Mouse (Mus musculus) forebrain, embryonic 16.5 days (tissue): ENCODE measurements around the gene Ccdc163. TPM values are rescaled to one million over a fixed set of nuclear protein-coding genes. Genes with fewer than 3 reads are reported as not detected.

Experiments
- ATAC-seq: fragments of 200-750 bp; cut with Nextera tagmentation; 2 replicates; pipeline ENCODE4 v1.8.0; 2017; ENCODE audit warnings: mild to moderate bottlenecking, moderate library complexity
- H3K27ac ChIP-seq: fragments of 300-500 bp; sonication (generic); 2 replicates; pipeline ENCODE4 v1.5.1; 2014; ENCODE audit warnings: low read length, control low read depth
- H3K27me3 ChIP-seq: fragments of 300-500 bp; sonication (generic); replicated peaks from 2 replicates; pipeline ENCODE4 v1.6.1; 2014; ENCODE audit warnings: low read length; ENCODE audit not compliant: control insufficient read depth, insufficient read depth
- H3K36me3 ChIP-seq: fragments of 300-500 bp; sonication (generic); 2 replicates; pipeline ENCODE4 v1.6.1; 2014; ENCODE audit not compliant: control insufficient read depth, insufficient read depth
- H3K4me1 ChIP-seq: fragments of 300-500 bp; sonication (generic); replicated peaks from 2 replicates; pipeline ENCODE4 v1.6.1; 2014; ENCODE audit warnings: low read length; ENCODE audit not compliant: control insufficient read depth, insufficient read depth
- H3K4me2 ChIP-seq: fragments of 300-500 bp; sonication (generic); 2 replicates; pipeline ENCODE4 v1.6.1; 2014; ENCODE audit warnings: mild to moderate bottlenecking, low read length, control low read depth
- H3K4me3 ChIP-seq: fragments of 300-500 bp; sonication (generic); replicated peaks from 2 replicates; pipeline ENCODE4 v1.5.1; 2014; ENCODE audit warnings: mild to moderate bottlenecking, low read length, control low read depth
- H3K9ac ChIP-seq: fragments of 300-500 bp; sonication (generic); replicated peaks from 2 replicates; pipeline ENCODE4 v1.6.1; 2014; ENCODE audit warnings: low read depth, low read length, control low read depth
- H3K9me3 ChIP-seq: fragments of 300-500 bp; sonication (generic); 2 replicates; pipeline ENCODE4 v1.6.1; 2016; ENCODE audit warnings: low read length; ENCODE audit not compliant: control insufficient read depth
- WGBS: fragments of 180-500 bp; shearing (Covaris S2); extraction: QIAGEN DNeasy Blood & Tissue Kit; methylation state at CpG from one replicate; pipeline ENCODE4 v1.1.7; 2014; 5-methylcytosine and 5-hydroxymethylcytosine counted together
- polyA plus RNA-seq: library from polyadenylated mRNA; unstranded; fragments of >200 nt; fragmentation: Nextera tagmentation; extraction: Ambion mirVana; gene quantifications from 2 replicates; pipeline ENCODE4 v1.2.1, GENCODE M21; 2015

Gene Ccdc163
- polyA plus RNA-seq, 1 experiment from 2014 or later: 14.8 TPM

- H3K36me3 ChIP-seq: no peaks in the 10 kb centered on the region
- no peak overlapping the region for H3K27ac ChIP-seq
- no peak for ATAC-seq
- no peaks in the 10 kb centered on the region for H3K27me3 ChIP-seq
- no peak overlapping the region for H3K4me3 ChIP-seq
- H3K9ac ChIP-seq: no peak overlapping the region
- H3K4me2 ChIP-seq: no peak overlapping the region
- WGBS: 90% methylated on average over 2 of the region's 2 CpGs
- H3K9me3 ChIP-seq: no peaks in the 10 kb centered on the region
- H3K4me1 ChIP-seq: no peaks in the 10 kb centered on the region
Observed at GRCm38 (mm10) chr4:116734996-116735395, 26.7 kb downstream of the Ccdc163 start.

GRCm38 (mm10) chr4:116738972-116739751 lies 30.9 kb downstream of the Ccdc163 start:
- Histone ChIP-seq H3K4me3 (no peak overlapping the region), H3K27ac (no peak overlapping the region), H3K36me3 (no peaks in the 10 kb centered on the region), H3K4me2 (no peak overlapping the region), H3K9ac (no peak overlapping the region), H3K9me3 (no peaks in the 10 kb centered on the region), H3K27me3 (no peaks in the 10 kb centered on the region), H3K4me1 (no peaks in the 10 kb centered on the region)
- WGBS: 79% methylated on average over 9 of the region's 9 CpGs
- no peak for ATAC-seq

GRCm38 (mm10) chr4:116749750-116750149 lies 41.4 kb downstream of the Ccdc163 start:
- no peak for ATAC-seq
- Histone ChIP-seq H3K36me3 (no peaks in the 10 kb centered on the region), H3K27me3 (no peaks in the 10 kb centered on the region), H3K9ac (no peak overlapping the region), H3K4me2 (no peak overlapping the region), H3K27ac (no peak overlapping the region), H3K4me3 (no peak overlapping the region), H3K4me1 (no peaks in the 10 kb centered on the region), H3K9me3 (no peaks in the 10 kb centered on the region)
- WGBS: 96% methylated on average over 2 of the region's 2 CpGs

GRCm38 (mm10) chr4:116761914-116762313 lies 53.6 kb downstream of the Ccdc163 start:
- Histone ChIP-seq H3K4me1 (no peaks in the 10 kb centered on the region), H3K4me3 (no peak overlapping the region), H3K36me3 (no peaks in the 10 kb centered on the region), H3K4me2 (no peak overlapping the region), H3K27ac (no peak overlapping the region), H3K27me3 (no peaks in the 10 kb centered on the region), H3K9ac (no peak overlapping the region), H3K9me3 (no peaks in the 10 kb centered on the region)
- 75% methylated on average over 2 of the region's 2 CpGs for WGBS
- no peak for ATAC-seq

- Histone ChIP-seq H3K9ac (no peak overlapping the region), H3K27ac (no peak overlapping the region), H3K4me3 (no peak overlapping the region), H3K4me2 (no peak overlapping the region), H3K36me3 (no peaks in the 10 kb centered on the region), H3K4me1 (no peaks in the 10 kb centered on the region), H3K27me3 (no peaks in the 10 kb centered on the region), H3K9me3 (no peaks in the 10 kb centered on the region)
- no peak for ATAC-seq
- 93% methylated on average over 5 of the region's 5 CpGs for WGBS
Observed at GRCm38 (mm10) chr4:116764001-116764400, 55.7 kb downstream of the Ccdc163 start.

GRCm38 (mm10) chr4:116768510-116768909 lies 60.2 kb downstream of the Ccdc163 start:
- H3K9me3 ChIP-seq: no peaks in the 10 kb centered on the region
- no peak overlapping the region for H3K27ac ChIP-seq
- H3K4me3 ChIP-seq: no peak overlapping the region
- H3K4me1 ChIP-seq: no peaks in the 10 kb centered on the region
- no peaks in the 10 kb centered on the region for H3K27me3 ChIP-seq
- no peak overlapping the region for H3K4me2 ChIP-seq
- no peak overlapping the region for H3K9ac ChIP-seq
- WGBS: 89% methylated on average over 5 of the region's 5 CpGs
- no peaks in the 10 kb centered on the region for H3K36me3 ChIP-seq
- ATAC-seq: no peak

GRCm38 (mm10) chr4:116769060-116769459 lies 60.8 kb downstream of the Ccdc163 start:
- H3K4me2 ChIP-seq: no peak overlapping the region
- H3K4me3 ChIP-seq: no peak overlapping the region
- H3K36me3 ChIP-seq: no peaks in the 10 kb centered on the region
- H3K27ac ChIP-seq: no peak overlapping the region
- no peak overlapping the region for H3K9ac ChIP-seq
- no peaks in the 10 kb centered on the region for H3K27me3 ChIP-seq
- no peak for ATAC-seq
- H3K9me3 ChIP-seq: no peaks in the 10 kb centered on the region
- no peaks in the 10 kb centered on the region for H3K4me1 ChIP-seq

- no peaks in the 10 kb centered on the region for H3K36me3 ChIP-seq
Observed at GRCm38 (mm10) chr4:116776391-116776790, 68.1 kb downstream of the Ccdc163 start.

GRCm38 (mm10) chr4:116777079-116777478 lies 68.8 kb downstream of the Ccdc163 start:
- H3K9me3 ChIP-seq: no peaks in the 10 kb centered on the region
- no peak overlapping the region for H3K4me3 ChIP-seq
- H3K4me2 ChIP-seq: no peak overlapping the region
- H3K4me1 ChIP-seq: no peaks in the 10 kb centered on the region
- WGBS: 91% methylated on average over 3 of the region's 3 CpGs
- no peak for ATAC-seq
- no peak overlapping the region for H3K27ac ChIP-seq
- H3K9ac ChIP-seq: no peak overlapping the region
- H3K36me3 ChIP-seq: no peaks in the 10 kb centered on the region
- H3K27me3 ChIP-seq: no peaks in the 10 kb centered on the region

More at GRCm38 (mm10) chr4:116776391-116776790, 68.1 kb downstream of the Ccdc163 start:
- Histone ChIP-seq H3K4me1 (no peaks in the 10 kb centered on the region), H3K9ac (no peak overlapping the region), H3K27me3 (no peaks in the 10 kb centered on the region), H3K4me3 (no peak overlapping the region), H3K27ac (no peak overlapping the region), H3K9me3 (no peaks in the 10 kb centered on the region), H3K4me2 (no peak overlapping the region)
- WGBS: 95% methylated on average over 5 of the region's 5 CpGs
- no peak for ATAC-seq

- WGBS: 78% methylated on average over 2 of the region's 2 CpGs
- no peaks in the 10 kb centered on the region for H3K4me1 ChIP-seq
- H3K4me2 ChIP-seq: no peak overlapping the region
- no peaks in the 10 kb centered on the region for H3K27me3 ChIP-seq
- H3K9me3 ChIP-seq: no peaks in the 10 kb centered on the region
- no peaks in the 10 kb centered on the region for H3K36me3 ChIP-seq
- H3K4me3 ChIP-seq: no peak overlapping the region
- H3K9ac ChIP-seq: no peak overlapping the region
- no peak overlapping the region for H3K27ac ChIP-seq
- ATAC-seq: no peak
Observed at GRCm38 (mm10) chr4:116780541-116780940, 72.2 kb downstream of the Ccdc163 start.
